Mouse (Mus musculus) kidney, embryonic 14.5 days (tissue): Measurements from ENCODE around the gene Tbc1d2. TPM values are rescaled to one million over a fixed set of nuclear protein-coding genes. Genes with fewer than 3 reads are reported as not detected.

Experiments used
- ATAC-seq: fragments of 200-750 bp; cut with Nextera tagmentation; 2 replicates; pipeline ENCODE4 v1.8.0; 2017; ENCODE audit warnings: moderate number of reproducible peaks, mild to moderate bottlenecking, moderate TSS enrichment, moderate library complexity; ENCODE audit not compliant: low FRiP score, low TSS enrichment
- H3K27ac ChIP-seq: fragments of 300-500 bp; sonication (generic); 2 replicates; pipeline ENCODE4 v1.5.1; 2014; ENCODE audit warnings: low read depth, mild to moderate bottlenecking, low read length, moderate library complexity, mixed read lengths
- H3K27me3 ChIP-seq: fragments of 300-500 bp; sonication (generic); 2 replicates; pipeline ENCODE4 v1.6.1; 2014; ENCODE audit warnings: mild to moderate bottlenecking, low read length; ENCODE audit not compliant: control insufficient read depth, insufficient read depth
- H3K36me3 ChIP-seq: fragments of 300-500 bp; sonication (generic); 2 replicates; pipeline ENCODE4 v1.6.1; 2014; ENCODE audit warnings: low read length, mixed read lengths; ENCODE audit not compliant: control insufficient read depth, insufficient read depth
- H3K4me1 ChIP-seq: fragments of 300-500 bp; sonication (generic); 2 replicates; pipeline ENCODE4 v1.6.1; 2014; ENCODE audit warnings: low read length, mixed read lengths; ENCODE audit not compliant: control insufficient read depth, insufficient read depth
- H3K4me2 ChIP-seq: fragments of 300-500 bp; sonication (generic); replicated peaks from 2 replicates; pipeline ENCODE4 v1.6.1; 2014; ENCODE audit warnings: low read depth, mild to moderate bottlenecking, low read length
- H3K4me3 ChIP-seq: fragments of 300-500 bp; sonication (generic); 2 replicates; pipeline ENCODE4 v1.5.1; 2014; ENCODE audit warnings: mild to moderate bottlenecking, low read length
- H3K9ac ChIP-seq: fragments of 300-500 bp; sonication (generic); 2 replicates; pipeline ENCODE4 v1.6.1; 2014; ENCODE audit warnings: low read depth, mild to moderate bottlenecking, low read length, moderate library complexity
- H3K9me3 ChIP-seq: fragments of 300-500 bp; sonication (generic); 2 replicates; pipeline ENCODE4 v1.6.1; 2016; ENCODE audit warnings: low read length; ENCODE audit not compliant: control insufficient read depth
- WGBS: fragments of 180-500 bp; shearing (Covaris S2); extraction: QIAGEN DNeasy Blood & Tissue Kit; methylation state at CpG from one replicate; pipeline ENCODE4 v1.1.7; 2014; 5-methylcytosine and 5-hydroxymethylcytosine counted together
- polyA plus RNA-seq: library from polyadenylated mRNA; unstranded; fragments of >200 nt; fragmentation: Nextera tagmentation; extraction: Ambion mirVana; gene quantifications from 2 replicates; pipeline ENCODE4 v1.2.1, GENCODE M21; 2014

Gene Tbc1d2
- polyA plus RNA-seq: 2.1 and 2.6 TPM in 2 replicates

- Histone ChIP-seq H3K4me3 (peak within 1 kb of the TSS; percentile 76), H3K9me3 (no peaks in the 10 kb centered on the region), H3K4me2 (peak within 1 kb of the TSS; percentile 95), H3K27ac (peak within 1 kb of the TSS; percentile 85), H3K36me3 (no peaks in the 10 kb centered on the region), H3K4me1 (no peaks in the 10 kb centered on the region), H3K9ac (peak within 1 kb of the TSS; percentile 78), H3K27me3 (peaks cover 11% of the 10 kb centered on the region)
- ATAC-seq: peak; percentile 97
- under 1% methylated on average over 69 of the region's 69 CpGs for WGBS
Observed at GRCm38 (mm10) chr4:46650086-46650753, at the start of gene Tbc1d2. Gene Tbc1d2, minus strand, starts transcription at chr4:46650209.

GRCm38 (mm10) chr4:46696467-46696866, 46.5 kb upstream of the Tbc1d2 start:
- WGBS: 43% methylated on average over 6 of the region's 6 CpGs
- Histone ChIP-seq H3K27ac (no peak overlapping the region), H3K36me3 (no peaks in the 10 kb centered on the region), H3K9me3 (0 out of 2 replicates have a peak, but pooled peaks cover 1% of the 10 kb centered on the region), H3K4me3 (no peak overlapping the region), H3K27me3 (no peaks in the 10 kb centered on the region), H3K4me2 (no peak overlapping the region), H3K4me1 (no peaks in the 10 kb centered on the region), H3K9ac (no peak overlapping the region)
- no peak for ATAC-seq

DNA sequence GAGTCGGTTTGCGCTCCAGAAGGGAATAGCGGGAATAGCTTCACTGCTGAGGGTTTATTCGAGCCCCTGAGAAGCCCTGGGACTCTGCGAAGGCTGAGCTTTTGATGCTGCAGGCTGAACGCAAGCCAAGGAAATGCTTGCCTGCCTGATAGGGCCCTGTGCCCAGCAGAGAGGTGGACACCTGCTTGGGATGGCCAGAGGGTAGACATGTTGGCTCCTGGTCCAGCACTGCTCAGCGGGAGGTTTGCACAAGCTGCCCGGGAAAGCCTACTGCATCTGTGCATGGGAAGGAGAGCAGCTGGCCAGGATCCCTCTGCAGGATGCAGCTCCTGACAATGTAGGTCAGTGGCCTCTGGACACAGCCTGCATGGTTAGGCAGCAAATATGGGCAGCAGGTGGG, 40.6 kb upstream of the Tbc1d2 start:
- Histone ChIP-seq H3K9me3 (0 out of 2 replicates have a peak, but pooled peaks cover 4% of the 10 kb centered on the region), H3K4me2 (no peak overlapping the region), H3K27ac (no peak overlapping the region), H3K4me1 (no peaks in the 10 kb centered on the region), H3K36me3 (no peaks in the 10 kb centered on the region), H3K4me3 (no peak overlapping the region), H3K9ac (no peak overlapping the region), H3K27me3 (no peaks in the 10 kb centered on the region)
- ATAC-seq: no peak
- WGBS: 87% methylated on average over 8 of the region's 8 CpGs

DNA sequence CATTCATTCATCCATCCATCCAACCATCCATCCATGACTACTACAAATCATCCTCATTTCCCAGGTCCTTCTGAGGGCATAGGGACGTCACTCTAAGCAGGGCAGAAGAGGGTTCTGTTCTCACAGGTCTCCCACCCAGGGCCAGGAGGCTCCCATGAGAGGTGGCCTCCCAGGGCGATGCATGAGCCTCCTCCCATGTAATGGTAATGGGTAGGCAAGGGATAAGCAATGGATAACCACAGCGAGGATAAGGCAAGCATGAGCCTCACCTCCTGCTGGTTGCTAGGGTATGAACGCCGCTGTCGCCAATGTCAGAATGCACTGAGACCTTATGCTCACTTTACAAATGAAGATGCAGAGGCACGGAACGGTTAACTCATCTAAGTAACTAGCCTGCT, 40.0 kb upstream of the Tbc1d2 start:
- WGBS: 90% methylated on average over 8 of the region's 8 CpGs

DNA sequence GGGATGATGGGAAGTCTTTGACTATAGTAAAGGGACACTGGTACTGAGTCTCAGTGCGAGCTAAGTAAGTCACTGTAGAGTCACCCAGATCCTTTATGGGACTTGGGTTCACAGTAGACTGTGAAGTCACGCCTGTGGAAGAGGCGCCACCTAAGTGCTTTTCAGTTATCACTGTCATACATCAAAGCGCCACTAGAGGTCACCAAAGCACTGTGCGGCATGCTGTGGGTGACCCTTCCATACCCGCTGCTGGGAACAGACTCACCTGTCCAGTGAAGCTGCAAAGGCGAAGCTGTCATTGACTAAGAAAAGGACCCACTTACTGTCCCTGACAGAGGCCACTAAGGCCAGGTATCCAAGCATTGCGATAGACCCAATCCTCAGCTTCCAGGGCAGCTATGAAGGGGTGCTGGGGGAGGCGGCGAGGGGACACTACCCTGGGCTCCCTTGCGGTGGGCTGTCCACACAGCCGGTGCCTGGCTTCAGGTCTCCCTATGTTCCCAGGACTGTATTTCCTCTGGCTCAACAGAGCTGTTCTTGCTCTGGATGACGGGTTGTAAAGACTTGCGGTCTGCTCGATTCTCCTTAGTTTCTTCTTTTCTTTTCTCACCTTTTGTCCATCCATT, 39.5 kb upstream of the Tbc1d2 start:
- H3K36me3 ChIP-seq: no peaks in the 10 kb centered on the region
- H3K4me2 ChIP-seq: no peak overlapping the region

More for the DNA sequence above, 40.0 kb upstream of the Tbc1d2 start:
- Histone ChIP-seq H3K4me1 (no peaks in the 10 kb centered on the region), H3K4me2 (no peak overlapping the region), H3K27me3 (no peaks in the 10 kb centered on the region), H3K4me3 (no peak overlapping the region), H3K36me3 (no peaks in the 10 kb centered on the region), H3K9ac (no peak overlapping the region), H3K9me3 (0 out of 2 replicates have a peak, but pooled peaks cover 4% of the 10 kb centered on the region), H3K27ac (no peak overlapping the region)
- no peak for ATAC-seq

DNA sequence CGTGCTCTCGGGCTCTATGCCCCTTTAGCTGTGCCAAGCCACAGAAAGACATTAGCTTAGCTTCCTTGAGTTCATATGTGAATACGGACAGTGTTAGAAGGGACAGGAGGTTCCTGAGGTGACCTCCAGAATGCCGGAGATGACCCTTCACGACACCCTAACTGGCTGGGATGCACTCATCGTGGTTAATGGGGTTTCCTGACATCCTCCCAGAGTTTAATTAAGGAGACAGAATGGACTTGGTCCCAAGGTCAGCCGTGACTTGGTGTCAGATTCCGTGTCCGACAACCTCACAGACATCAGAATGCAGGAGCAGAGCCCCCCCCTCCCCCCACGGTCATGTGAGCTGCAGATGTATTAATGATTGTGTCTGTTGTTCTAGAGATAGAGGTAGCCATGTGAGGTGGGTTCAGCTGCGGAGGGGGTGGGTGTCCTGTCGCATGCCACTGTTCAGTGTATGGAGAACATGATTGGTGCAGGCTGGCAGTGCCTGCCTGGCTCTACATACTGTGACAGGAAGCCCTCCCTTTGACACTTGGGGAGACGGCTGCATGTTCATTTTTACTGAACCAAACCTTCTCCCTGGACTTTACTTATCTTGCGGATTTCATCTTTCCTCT, 38.3 kb upstream of the Tbc1d2 start:
- H3K27me3 ChIP-seq: no peaks in the 10 kb centered on the region
- no peak overlapping the region for H3K4me3 ChIP-seq
- no peak overlapping the region for H3K4me2 ChIP-seq
- 37% methylated on average over 14 of the region's 14 CpGs for WGBS
- no peaks in the 10 kb centered on the region for H3K36me3 ChIP-seq
- 0 out of 2 replicates have a peak, but pooled peaks cover 4% of the 10 kb centered on the region for H3K9me3 ChIP-seq
- peak; percentile 70 for ATAC-seq
- H3K9ac ChIP-seq: no peak overlapping the region
- H3K4me1 ChIP-seq: no peaks in the 10 kb centered on the region
- H3K27ac ChIP-seq: no peak overlapping the region

More for the DNA sequence above, 39.5 kb upstream of the Tbc1d2 start:
- no peaks in the 10 kb centered on the region for H3K4me1 ChIP-seq
- H3K9me3 ChIP-seq: 0 out of 2 replicates have a peak, but pooled peaks cover 4% of the 10 kb centered on the region
- no peak overlapping the region for H3K4me3 ChIP-seq
- no peak overlapping the region for H3K27ac ChIP-seq
- peak; percentile 68 for ATAC-seq
- no peaks in the 10 kb centered on the region for H3K27me3 ChIP-seq
- WGBS: 44% methylated on average over 15 of the region's 15 CpGs
- H3K9ac ChIP-seq: no peak overlapping the region

DNA sequence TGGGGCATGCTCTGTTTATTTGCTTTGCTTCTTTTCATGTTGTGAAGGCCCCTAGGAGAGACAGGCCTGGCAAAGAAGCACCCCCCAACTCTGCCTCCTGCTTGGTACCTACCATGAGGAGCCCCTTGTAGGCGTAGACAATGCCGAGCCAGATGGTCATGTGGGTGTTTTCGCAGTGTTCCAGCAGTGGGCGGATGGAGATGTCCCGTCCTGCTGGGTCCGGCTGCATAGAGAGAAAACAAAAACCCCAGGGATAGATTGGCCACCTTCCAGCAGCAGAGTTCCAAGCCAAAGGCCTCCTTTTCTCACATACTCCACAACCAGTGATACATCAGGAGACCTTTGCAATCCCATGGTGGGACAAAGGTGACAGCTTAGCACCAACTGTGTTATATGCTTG, 34.2 kb upstream of the Tbc1d2 start:
- ATAC-seq: no peak
- Histone ChIP-seq H3K36me3 (no peaks in the 10 kb centered on the region), H3K4me2 (no peak overlapping the region), H3K9ac (no peak overlapping the region), H3K9me3 (no peaks in the 10 kb centered on the region), H3K27ac (no peak overlapping the region), H3K4me3 (no peak overlapping the region), H3K27me3 (no peaks in the 10 kb centered on the region), H3K4me1 (no peaks in the 10 kb centered on the region)
- 41% methylated on average over 6 of the region's 6 CpGs for WGBS

DNA sequence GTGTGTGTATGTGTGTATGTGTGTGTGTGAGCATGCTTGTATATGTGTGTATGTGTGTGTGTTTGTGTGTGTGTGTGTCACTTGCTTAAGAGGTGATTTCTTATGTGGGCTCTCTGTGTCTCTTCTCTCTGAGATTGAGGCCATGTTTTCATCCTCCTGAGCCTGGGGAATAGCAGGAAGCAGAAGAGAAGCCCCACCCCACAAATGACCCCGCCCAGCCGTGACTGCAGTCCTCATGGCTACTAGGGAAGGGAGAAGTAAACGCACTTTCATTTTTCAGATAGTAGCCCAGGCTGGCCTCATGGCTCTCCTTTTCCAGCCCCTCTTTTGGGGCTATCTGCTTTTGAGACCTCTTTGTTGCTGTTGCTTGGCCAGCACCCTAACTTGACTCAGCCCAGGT, 26.6 kb upstream of the Tbc1d2 start:
- Histone ChIP-seq H3K36me3 (no peaks in the 10 kb centered on the region), H3K4me3 (no peak overlapping the region), H3K9ac (no peak overlapping the region), H3K27me3 (no peaks in the 10 kb centered on the region), H3K27ac (no peak overlapping the region), H3K4me1 (no peaks in the 10 kb centered on the region), H3K9me3 (no peaks in the 10 kb centered on the region), H3K4me2 (no peak overlapping the region)
- no peak for ATAC-seq
- WGBS: 75% methylated on average over 3 of the region's 3 CpGs

DNA sequence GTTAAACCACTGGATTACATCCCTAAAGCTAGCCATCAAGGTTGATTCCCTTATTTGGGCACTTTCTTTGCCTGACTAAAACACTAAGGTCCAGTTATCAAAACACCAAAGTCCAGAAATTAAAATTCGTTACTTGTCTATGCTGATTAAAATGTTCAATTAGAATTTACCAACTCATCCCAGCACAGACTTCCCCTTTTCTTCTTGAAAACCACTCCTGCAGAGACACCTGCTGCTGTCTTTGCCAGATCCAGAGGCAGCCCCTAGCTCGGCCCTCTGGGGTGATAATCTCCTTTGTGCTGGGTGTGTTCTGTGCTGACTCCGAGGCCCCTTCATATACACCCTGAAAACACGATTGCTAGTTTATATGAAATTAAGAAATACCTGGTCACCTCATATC, 26.0 kb upstream of the Tbc1d2 start:
- 77% methylated on average over 4 of the region's 4 CpGs for WGBS
- H3K9me3 ChIP-seq: no peaks in the 10 kb centered on the region
- H3K36me3 ChIP-seq: no peaks in the 10 kb centered on the region
- H3K9ac ChIP-seq: no peak overlapping the region
- H3K4me3 ChIP-seq: no peak overlapping the region
- H3K27ac ChIP-seq: no peak overlapping the region
- no peak for ATAC-seq
- H3K27me3 ChIP-seq: no peaks in the 10 kb centered on the region
- H3K4me2 ChIP-seq: no peak overlapping the region
- no peaks in the 10 kb centered on the region for H3K4me1 ChIP-seq
